Mouse (Mus musculus) liver (tissue): Measurements from ENCODE around the gene Tuft1.
A peak's percentile ranks its signal among the peaks of the same experiment; 100 is the strongest.
"Not testable (repeated sequence)": the region's sequence is repeated elsewhere in the genome, so short reads cannot be mapped to it uniquely, and the experiment has no call there.

Experiments used
- DNase-seq: peaks from one replicate; pipeline ENCODE4 v3.0.0-alpha.2; 2020; ENCODE audit warnings: mixed read lengths

The Tuft1 gene

DNA sequence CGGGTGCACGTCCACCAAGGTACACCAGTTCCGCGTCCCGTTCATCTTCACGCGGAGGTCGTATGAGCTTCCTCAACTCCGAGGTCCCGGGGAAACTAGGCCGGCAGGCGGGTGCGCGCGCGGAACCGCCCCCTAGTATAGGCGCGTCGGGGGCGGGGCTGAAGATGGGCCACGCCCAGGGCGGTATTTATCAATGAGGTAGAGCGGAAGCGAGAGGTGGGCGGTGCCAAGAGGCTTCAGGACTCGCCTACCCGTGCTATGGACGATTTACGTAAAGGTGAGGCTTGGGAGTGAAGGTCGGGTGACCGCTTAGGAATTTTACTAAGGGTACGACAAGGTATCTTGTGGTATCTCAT lies at the start of gene Tuft1:
TSS of gene Tuft1 (minus strand) at position 133 of the 356 bp plus-strand sequence.
- DNase-seq, result not testable (repeated sequence)

DNA sequence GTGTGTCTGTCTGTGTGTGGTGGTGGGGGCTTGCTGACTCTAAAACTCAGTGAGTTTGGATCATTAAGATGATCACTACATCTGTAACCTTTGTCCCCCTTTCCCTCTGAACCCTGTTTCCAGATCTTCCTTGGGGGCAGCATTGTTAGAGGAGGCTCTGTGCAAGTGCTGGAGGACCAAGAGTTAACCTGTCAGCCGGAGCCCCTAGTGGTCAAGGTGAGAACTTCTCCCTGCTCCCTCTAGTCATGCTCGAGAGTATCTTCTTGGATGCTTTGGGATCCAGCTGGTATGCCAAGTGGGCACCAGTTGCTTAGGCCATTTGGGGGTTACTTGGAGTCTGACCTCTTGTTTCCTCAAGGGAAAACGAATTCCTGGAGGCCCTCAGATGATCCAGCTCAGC lies 44.7 kb upstream of the Tuft1 start:
- not testable (repeated sequence) for DNase-seq

DNA sequence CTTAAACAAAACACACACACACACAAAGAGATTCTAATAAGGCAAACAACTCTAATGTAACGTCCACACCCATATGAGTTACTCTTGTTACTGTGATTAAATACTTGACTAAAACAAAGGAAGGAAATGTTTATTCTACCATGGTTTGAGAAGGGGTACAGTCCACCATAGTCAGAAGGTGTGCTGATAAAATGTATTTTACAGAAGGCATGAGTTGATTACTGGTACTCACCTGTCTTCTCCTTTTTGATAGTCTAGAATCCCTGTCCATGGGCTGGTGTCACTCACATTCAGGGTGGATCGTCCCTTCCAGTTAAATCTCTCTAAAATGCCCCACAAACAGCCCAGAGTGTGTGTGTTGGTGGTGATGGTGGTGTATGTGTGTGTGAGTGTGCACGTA lies 44.2 kb upstream of the Tuft1 start:
- no peak for DNase-seq

DNA sequence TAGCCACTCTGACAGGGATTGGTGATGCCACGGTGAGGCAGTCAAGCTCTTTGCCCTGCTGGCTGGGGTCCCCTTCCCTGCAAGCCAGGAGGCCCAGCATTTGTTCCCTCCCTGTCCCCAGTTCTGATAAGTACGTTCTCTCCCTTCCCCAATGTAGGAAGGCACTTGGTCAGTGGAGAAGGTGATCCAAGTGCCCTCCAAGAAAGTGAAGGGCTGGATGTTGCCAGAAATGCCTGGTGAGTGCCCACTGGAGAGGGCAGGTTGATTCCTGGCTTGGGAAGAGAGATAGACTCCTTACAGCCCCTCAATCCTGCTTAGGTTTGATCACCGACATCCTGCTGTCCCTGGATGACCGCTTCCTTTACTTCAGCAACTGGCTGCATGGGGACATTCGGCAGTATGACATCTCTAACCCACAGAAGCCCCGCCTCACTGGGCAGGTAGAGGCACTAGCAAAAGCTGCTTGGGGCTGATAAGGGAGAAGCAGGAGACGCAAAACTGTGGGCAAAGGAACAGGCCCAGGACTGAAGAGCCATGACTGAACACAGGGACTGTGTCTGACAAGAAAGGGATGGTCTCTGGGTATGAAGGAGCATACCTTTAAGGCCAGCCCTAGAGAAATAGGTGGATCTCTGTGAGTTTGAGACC lies 43.6 kb upstream of the Tuft1 start:
- DNase-seq, result peak; percentile 91

DNA sequence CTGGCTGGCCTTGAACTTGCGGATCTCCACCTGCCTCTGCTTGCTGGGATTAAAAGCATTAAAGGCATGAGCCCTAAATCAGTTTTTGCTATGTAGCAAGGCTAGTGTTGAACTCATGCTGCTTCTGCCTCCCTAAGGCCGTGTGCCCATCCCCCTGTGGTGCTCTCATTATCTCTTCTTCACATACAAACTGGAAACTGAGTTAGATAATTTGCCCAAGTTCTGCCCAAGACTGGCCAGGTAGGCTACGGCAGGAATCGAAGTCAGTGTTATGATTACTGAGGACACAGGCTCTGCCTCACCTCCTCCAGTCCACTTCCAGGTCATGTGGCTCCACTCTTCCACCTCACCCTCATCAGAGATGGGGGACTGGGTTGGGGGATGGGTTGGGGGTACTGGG lies 37.6 kb upstream of the Tuft1 start:
- peak; percentile 41 for DNase-seq

DNA sequence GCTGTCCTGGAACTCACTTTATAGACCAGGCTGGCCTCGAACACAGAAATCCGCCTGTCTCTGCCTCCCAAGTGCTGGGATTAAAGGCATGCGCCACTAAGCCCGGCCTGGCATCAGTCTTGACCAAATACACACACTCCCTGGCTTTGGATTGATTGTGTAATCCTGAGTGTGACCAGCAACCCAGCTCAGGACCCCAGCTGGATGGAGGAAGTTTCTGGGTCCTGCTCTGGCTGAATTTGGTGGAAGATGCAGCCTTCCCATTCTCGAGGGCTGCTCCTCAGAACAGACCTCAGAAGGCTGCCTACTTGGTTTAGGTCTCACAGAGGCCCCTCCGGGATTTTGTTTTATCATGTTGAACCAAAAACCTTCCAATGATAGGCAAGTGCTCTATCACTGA lies 36.9 kb upstream of the Tuft1 start:
- not testable (repeated sequence) for DNase-seq

DNA sequence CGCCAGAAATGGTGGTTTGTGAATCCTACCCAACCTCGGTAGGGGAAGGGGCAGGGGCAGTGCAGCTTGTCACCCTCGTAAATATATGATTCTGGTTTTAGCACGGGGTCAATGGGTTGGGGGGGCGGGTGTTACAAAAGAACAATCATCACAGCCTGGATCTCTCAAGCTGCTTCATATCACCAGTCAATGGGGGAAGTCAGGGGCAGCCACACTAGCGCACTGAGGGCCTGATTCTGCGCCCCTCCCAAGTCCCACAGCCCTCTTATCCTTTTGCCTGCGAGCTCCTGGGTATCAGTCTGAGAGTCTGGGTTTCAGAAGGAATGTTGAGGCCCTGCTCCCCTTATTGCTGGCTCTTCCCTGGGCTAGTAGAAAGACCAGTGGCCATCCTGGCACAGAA lies 35.2 kb upstream of the Tuft1 start:
- DNase-seq, result not testable (repeated sequence)

DNA sequence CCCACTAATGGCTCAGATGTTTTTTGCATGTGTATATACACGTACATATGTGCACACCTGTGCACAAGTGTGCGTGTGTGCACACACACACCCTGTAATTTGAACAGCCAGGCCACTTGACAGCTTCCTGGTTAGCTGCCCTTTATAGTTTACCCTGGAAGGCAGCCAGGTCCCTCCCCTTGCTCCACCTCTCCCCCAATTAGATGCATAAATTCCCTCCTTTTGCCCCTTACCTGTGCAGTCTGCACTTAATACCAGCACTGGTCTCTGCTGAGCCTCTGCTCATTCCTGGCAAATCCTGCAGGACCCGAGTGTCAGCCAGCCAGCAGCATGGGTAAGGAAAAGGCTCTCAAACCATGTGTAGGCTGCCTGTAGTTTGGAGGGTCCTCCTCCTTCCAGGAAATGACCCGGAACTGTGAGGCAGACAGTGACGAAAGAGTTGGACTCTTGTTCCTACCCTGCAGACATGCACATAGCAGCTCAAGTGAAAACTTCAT lies 34.7 kb upstream of the Tuft1 start, which contains the start of gene Selenbp2:
TSS of gene Selenbp2 (plus strand) at position 228 of the 497 bp plus-strand sequence.
- no peak for DNase-seq

DNA sequence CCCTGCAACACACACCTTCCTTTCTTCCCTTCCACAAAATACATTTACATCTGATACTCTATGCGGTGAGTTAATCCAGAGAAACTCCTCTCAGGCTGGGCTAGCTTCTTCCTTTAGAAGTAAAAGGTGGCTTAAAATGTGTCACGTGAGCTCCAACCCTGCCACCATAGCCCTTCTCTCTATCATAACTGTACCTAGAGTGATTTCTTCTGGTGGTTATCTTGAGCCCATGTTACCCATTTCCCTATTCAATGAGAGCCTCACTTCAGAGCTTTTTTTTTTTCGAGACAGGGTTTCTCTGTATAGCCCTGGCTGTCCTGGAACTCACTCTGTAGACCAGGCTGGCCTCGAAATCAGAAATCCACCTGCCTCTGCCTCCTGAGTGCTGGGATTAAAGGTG lies 33.0 kb upstream of the Tuft1 start:
- not testable (repeated sequence) for DNase-seq

DNA sequence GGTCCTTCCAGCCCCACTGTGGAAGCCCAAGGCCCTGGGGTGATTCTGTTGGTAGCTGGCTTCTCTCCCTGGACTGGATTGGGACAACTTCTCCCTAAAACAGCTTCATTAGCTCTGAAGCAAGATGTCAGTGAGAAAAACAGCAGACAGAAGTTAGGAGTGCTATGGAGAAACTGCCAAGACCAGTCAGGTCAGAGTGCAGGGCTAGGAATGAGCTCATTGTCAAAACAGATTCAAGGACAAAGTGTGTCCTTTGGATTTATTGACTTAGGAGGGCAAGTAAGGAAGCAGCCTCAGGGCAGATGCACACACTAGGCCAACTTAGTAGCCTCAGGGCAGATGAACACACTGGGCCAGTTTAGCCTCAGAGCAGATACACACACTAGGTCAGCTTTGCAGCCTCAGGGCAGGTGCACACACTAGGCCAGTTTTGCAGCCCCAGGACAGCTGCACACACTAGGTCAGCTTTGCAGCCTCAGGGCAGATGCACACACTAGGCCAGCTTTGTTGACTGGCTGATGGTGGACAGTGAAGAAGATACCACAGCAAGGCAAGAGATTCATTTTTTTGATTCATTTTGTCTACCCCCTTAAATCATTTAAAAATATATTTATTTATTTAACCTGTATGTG lies 32.1 kb upstream of the Tuft1 start:
- DNase-seq, result no peak

DNA sequence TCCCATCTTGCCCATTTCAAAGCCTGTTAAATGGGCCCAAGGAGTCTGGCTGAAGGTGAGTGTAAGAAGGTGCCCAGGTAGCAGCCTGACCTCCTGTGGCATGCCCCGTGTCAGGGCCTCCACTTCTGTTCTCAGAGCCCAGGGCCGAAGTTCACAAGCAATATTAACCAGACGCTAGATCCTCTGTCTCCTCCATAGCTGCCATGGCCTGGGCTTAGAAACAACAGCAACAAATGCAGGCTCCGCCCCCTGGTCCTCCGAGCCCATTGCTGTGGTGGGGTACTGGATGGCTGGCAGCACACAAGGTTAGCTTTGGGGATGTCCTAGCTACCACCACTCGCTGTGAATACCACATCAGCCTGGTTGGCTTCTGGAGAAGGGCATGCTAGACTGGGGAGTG lies 31.5 kb upstream of the Tuft1 start:
- not testable (repeated sequence) for DNase-seq

DNA sequence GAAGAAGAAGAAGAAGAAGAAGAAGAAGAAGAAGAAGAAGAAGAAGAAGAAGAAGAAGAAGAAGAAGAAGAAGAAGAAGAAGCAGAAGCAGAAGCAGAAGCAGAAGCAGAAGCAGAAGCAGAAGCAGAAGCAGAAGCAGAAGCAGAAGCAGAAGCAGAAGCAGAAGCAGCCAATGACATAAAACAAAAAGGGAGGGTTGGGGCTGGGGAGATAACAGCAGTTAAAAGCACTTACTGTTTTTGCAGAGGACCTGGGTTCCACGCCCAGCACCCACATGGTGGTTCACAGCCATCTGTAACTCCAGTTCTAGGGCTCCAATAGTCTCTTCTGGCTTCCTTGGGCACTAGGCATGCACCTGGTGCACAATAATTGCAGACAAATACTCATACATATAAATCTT lies 30.5 kb upstream of the Tuft1 start:
- DNase-seq, result not testable (repeated sequence)

DNA sequence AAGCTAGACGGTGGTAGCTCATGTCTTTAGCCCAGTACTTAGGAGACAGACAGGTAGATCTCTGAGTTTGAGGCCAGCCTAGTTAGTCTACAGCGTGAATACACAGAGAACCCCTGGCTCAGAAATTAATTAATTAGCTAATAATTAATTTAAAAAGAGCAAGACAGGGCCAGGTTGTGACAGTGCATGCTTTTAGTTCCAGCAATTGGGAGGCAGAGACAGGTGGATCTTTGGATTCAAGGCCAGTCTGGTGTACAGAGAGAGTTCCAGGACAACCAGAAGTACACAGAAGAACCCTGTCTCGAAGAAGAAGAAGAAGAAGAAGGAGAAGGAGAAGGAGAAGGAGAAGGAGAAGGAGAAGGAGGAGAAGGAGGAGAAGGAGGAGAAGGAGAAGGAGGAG lies 30.0 kb upstream of the Tuft1 start:
- DNase-seq, result not testable (repeated sequence)

DNA sequence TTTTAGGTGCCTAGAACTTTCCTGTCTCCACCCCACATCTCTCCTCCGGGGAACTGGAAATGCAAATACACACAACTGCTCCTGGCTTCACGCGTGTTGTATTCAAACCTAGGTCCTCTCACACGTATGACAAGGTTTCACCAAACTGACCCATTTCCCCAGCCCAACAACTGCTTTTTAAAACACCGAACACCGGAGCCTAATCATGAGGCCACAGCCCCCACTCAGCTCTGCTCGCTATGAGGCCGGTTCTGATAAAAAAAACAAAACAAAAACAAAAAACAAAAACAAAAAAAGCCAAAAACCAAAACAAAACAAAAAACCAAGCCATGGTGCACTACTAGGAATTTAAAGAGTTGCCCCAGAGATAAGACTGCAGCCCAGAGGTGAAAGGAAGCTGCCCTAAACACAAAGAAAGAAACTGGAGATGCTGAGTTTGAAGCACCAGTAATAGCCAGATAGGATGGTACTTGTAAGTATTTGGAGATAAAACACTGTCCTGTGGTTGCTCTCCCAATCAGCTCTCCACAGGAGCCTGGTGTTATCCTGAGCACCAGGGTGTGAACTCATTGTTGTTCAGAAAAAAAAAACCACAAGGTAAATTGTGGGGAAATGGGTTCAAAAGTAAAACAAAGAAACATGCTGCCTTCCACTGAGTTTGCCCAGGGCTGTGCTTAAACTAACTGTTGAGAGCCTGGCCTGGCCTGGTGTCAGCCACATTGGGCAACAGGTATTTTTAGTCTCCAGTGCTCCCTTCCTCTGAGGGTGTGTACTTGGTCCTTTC lies 27.5 kb upstream of the Tuft1 start:
- not testable (repeated sequence) for DNase-seq

DNA sequence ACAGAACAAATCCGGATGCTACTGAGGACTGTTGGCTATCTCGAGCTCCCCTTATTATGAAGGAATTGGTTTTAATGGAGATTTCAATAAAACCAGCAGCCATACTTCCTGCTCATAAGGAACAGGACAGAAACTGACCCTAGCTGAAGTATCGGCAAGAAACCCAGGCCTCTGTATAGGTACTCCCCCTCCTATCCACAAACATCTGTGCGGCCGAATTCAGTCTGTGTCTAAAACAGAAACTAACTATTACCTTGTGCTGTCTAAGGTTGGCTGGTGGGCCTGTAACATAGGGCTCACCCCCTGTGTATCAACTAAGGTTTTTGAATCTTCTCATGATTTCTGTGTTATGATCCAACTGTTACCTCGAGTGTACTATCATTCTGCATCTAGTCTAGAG lies 25.0 kb upstream of the Tuft1 start:
- no peak for DNase-seq

DNA sequence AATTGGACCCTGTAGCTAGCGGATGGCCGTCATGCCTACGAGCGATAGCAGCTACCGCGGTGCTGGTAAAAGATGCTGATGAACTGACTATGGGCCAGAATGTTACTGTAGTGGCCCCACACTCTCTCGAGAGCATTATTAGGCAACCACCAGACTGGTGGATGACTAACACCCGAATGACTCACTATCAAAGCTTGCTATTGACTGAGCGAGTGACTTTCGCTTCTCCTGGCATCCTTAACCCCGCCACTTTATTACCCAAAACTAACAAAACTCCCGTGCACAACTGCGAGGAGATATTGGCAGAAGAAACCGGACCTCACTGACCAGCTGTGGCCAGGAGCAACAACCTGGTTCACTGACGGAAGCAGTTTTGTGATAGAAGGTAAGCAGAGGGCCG lies 22.1 kb upstream of the Tuft1 start:
- DNase-seq, result no peak

DNA sequence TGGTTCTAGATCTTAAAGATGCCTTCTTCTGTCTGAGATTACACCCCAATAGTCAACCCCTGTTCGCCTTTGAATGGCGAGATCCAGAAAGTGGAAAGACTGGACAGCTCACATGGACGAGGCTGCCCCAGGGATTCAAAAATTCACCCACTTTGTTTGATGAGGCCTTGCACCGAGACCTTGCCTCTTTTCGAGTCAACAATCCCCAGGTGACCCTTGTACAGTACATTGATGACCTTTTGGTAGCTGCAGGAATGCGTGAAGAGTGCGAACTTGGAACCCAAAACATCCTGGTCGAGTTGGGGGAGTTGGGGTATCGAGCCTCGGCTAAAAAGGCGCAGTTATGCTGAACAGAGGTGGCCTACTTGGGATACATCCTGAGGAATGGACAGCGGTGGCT lies 21.4 kb upstream of the Tuft1 start:
- not testable (repeated sequence) for DNase-seq

DNA sequence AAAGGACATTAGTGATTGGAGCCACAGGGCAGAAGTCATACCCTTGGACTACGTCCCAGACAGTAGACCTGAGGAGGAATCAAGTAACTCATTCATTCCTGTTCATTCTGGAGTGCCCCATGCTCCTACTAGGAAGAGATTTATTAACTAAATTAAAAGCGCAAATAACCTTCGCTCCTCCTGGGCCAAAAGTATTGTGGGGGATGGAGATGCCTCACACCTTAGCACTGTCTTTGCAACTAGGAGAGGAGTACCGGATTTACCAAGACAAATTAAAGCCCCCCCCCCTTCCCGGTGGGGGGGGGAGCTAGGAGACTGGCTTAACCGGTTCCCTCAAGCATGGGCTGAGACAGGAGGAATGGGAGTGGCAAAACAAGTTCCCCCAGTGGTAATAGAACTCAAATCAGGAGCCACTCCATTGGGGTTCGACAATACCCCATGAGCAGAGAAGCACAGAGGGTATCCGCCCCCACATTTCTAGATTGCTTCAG lies 20.7 kb upstream of the Tuft1 start:
- DNase-seq, result no peak

DNA sequence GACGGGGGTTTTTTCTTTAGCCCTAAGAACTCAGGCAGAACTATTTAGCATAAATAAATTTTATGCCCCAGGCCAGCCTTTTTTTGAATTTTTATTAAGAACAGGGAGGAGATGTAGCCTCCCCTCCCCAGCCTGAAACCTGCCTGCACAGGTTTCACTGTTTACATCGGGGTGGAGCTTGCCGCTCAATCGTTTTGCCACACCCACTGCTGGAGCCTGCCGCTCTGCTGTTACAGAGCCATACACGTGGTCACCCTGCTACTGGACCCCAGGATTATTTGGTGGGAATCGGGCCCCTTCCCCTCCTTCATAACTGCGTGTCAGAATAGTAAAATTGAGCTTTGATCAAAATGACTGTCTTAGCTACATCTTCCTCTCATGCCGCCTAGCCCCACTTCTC lies 16.4 kb upstream of the Tuft1 start:
- DNase-seq, result peak; percentile 54

DNA sequence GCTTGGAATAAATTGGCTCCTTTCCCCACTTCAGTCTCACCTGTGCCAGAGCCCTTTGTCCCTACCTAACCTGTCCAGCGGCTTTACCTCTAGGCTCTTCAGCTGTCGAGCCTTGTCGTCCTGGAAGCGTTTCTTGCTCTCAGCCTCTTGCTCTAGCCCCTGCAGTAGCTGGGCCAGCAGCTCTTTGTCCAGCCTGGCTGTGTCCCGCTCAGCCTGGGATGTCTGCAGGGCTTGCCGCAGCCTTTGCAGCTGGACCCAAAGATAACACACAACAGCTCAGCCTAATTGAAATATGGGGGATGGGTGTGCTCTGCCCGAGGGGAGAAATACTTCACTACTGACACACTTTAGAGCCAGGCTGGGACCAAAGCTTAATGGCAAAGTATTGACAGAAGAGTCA lies 7.2 kb upstream of the Tuft1 start:
- DNase-seq, result peak; percentile 50

DNA sequence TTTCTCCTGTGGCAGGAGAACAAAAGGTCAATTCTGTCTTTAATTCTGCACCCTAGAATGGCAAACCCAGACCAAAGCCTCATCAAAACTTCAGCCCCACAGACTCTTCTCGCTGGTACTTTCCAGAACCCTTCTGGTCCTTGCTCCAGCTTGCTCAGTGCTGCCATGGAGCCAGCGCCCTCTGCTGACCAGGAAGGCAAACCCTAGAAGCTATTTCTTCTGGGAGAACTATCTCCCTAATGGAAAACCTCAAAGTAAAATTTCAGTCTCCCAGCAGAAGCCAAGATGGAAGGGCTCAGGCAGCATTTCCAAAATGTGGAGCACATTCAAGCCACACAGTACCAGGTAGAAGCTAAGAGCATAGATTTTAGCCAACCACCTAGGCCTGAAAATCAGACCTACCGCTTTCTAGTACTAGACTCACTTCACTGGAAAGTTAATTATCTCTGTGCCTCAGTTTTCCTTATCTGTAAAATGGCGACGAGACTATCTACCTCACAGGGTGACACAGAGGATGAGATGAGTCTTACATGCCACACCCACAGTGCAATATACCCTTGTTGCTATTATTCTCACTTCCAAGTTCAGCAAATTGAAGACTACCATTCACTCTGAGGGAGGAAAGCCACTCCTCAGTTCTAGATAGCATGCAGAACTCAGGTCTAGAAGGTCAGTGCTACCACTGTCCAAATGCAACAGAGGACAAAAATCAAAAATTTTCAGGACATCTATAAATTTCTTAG lies 6.6 kb upstream of the Tuft1 start:
- DNase-seq, result not testable (repeated sequence)

DNA sequence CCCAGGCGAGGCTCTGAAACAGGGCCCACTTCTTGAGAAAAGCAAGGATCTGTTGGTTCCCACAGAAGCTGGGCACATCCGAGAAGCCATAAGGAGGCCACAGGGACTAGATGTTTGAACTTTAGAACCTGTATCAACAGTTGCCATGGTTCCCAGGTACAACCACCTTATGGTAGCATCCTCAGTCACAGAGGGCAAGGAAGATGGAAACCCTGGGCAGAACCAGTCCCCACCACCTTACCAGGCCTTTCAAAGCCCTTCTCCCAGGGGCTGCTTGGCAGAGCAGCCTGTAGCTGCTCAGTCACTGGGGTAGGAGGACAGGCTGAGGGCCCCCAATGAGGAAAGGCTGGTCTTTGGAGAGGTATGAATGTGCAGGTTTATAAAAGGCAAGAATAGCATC lies 2.2 kb upstream of the Tuft1 start:
- DNase-seq, result not testable (repeated sequence)
